Mouse (Mus musculus): ENCODE data around the gene Olfr446. TPM values are rescaled to one million over a fixed set of nuclear protein-coding genes. Genes with fewer than 3 reads are reported as not detected.

The Olfr446 gene
- total RNA-seq (2021), result not detected
- long read RNA-seq, experiment 1, result 0 reads
- long read RNA-seq, experiment 2, result 0 reads

GRCm38 (mm10) chr6:42921077-42921476 is at the start of gene Olfr446:
Olfr446 (plus strand) TSS chr6:42921377.
- no peak for DNase-seq (ENCODE audit: low spot score)

GRCm38 (mm10) chr6:42876323-42876722 is 44.9 kb upstream of the Olfr446 start:
- DNase-seq (ENCODE audit: low spot score), result no peak

DNA sequence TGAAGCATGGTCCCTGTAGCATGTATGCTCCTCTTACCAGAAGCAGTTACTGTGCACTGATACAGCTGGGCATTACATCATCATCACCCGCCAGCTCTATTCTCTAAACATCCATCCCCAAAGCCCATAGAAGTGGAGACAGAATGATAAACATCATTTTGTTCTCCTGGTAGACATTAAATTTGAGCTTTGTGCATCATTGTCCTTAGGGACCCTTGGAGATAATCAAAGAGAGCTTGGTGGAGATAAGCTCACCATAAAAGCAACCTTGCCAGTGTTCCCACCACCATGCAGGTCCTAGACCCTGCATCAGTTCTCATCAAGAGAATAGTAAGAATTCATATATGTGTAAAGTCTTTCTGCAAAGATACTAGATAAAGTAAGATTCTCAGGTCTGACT is 31.0 kb upstream of the Olfr446 start, which contains the start of gene Olfr448:
Olfr448 (plus strand) TSS at position 301 of the 400 bp plus-strand sequence.
- no peak for DNase-seq (ENCODE audit: low spot score)

GRCm38 (mm10) chr6:42900345-42900744 is 20.8 kb upstream of the Olfr446 start:
- DNase-seq (ENCODE audit: low spot score), result no peak

- no peak for DNase-seq (ENCODE audit: low spot score)
Observed at GRCm38 (mm10) chr6:42908578-42908977, 12.6 kb upstream of the Olfr446 start, which contains the start of gene Olfr447. Olfr447 (plus strand) TSS chr6:42908878.

DNA sequence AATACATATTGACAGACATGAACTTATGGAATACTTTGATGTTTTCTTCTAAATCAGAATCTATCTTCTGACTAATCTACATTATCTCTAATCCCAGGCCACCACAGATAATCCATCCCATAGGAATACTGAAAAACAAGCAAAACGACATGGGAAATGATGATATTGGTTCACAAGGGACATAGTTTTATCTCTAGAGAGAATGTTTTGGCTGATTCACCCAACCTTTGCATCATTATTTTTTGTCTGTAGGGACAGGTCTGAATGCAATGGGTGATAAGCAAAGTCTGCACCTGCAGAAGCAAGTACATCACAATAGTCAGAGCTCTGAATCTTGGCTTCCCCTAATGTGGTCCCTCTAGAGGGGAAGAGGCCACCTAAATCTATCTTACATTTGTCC is 27.6 kb downstream of the Olfr446 start, which contains the start of gene Olfr444:
Olfr444 (plus strand) TSS at position 301 of the 400 bp plus-strand sequence.
- no peak for DNase-seq (ENCODE audit: low spot score)

- DNase-seq (ENCODE audit: low spot score), result no peak
Observed at GRCm38 (mm10) chr6:42980377-42980776, 59.2 kb downstream of the Olfr446 start.

Other genes starting within 250 kb of the Olfr446 start
- gene Tcaf1, start 211.3 kb upstream of the Olfr446 start, total RNA-seq (2021), result 1 to 10 TPM; 4.7 to 4.9 TPM
- not detected for gene Olfr453, start 182.0 kb upstream of the Olfr446 start, total RNA-seq (2021)
- gene Olfr38, start 165.0 kb upstream of the Olfr446 start, total RNA-seq (2021), result not detected
- gene Olfr452, start 136.3 kb upstream of the Olfr446 start, total RNA-seq (2021), result not detected
- gene Olfr450, start 109.4 kb upstream of the Olfr446 start, total RNA-seq (2021), result not detected
- not detected for gene Olfr449, start 87.0 kb upstream of the Olfr446 start, total RNA-seq (2021)
- not detected for gene Olfr448, start 30.9 kb upstream of the Olfr446 start, total RNA-seq (2021)
- gene Olfr447, start 12.5 kb upstream of the Olfr446 start, total RNA-seq (2021), result not detected
- not detected for gene Olfr444, start 27.7 kb downstream of the Olfr446 start, total RNA-seq (2021)
- gene Olfr441, start 185.0 kb downstream of the Olfr446 start, total RNA-seq (2021), result not detected
- not detected for gene Olfr237-ps1, start 225.2 kb downstream of the Olfr446 start, total RNA-seq (2021)
- not detected for gene Olfr437, start 241.9 kb downstream of the Olfr446 start, total RNA-seq (2021)